Mouse (Mus musculus): ENCODE data around the gene Rab21. TPM values are rescaled to one million over a fixed set of nuclear protein-coding genes. Genes with fewer than 3 reads are reported as not detected.

The Rab21 gene
- polyA plus RNA-seq (2012; rRNA removed): 15.5 and 17.0 TPM in 2 replicates

DNA sequence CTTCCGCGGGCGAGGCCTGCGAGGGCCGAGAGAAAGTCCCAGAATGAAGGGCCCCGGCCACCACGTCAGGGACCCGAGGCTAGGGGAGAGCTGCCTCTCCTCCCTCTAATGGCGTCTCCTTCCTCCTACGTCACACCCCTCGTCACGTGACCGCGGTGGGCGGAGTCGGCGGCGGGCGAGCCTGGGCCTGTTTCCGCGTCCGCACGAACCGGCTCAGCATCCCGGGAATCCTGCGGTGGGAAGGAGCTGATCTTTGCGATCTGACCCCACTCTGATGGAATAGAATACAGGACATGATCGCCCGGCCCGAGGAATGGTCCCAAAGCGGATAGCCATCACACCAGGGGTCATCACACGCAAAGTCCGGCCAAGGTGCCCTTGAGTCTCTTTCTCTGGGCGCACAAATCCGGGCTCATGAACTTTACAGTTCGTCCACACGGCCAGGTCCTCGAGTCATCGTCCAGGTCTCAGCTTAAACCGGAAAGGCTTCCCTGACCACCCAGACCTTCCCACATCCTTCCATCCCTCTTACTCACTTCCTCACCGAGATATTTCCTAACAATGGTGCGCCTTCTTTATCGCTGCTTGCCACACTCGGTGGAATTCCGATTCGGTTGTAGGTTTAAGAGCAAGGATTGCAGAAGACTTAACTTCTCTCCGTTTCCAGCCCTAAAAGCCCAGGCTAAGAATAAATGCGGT is at the start of gene Rab21:
TSS of gene Rab21 (minus strand) at position 122 of the 699 bp plus-strand sequence.

DNA sequence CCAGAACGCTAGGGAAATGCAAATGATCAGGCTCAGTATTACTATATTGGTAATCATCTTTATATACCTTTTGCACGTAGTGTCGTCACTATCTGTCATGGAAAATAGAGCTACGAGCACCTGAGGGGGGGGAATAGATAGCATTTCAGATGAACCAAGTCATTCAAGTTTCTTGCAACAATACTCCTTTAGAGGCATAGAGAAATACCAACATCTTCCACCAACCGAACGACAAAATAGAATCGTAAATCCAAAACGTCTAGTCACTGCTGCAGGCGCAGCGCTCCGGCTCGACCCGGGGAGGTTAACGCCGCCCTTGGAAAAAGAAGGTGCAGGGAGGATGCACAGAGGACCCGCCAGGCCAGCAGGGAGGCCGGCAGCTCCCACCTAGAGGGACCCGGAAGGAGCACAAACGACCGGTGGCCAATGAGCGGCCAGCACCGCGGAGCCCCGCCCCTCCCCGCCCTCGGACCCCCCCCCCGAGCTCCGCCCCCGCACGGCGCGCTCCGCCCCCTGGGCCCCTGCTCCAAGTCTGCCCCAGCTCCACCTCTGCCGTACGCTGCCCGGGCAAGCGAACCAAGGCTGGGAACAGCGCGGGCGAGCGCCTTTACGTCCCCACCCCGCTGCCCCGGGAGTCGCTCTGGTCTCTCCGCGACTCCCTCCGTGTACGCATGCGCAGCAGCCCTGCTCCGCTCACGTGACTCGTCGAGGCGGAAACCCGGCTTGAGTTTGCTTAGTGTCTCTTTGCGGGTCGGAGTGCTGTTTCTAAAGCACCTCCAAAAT is 46.6 kb upstream of the Rab21 start, which contains the start of gene Tmem19:
TSS of gene Tmem19 (minus strand) at position 662 of the 783 bp plus-strand sequence.

DNA sequence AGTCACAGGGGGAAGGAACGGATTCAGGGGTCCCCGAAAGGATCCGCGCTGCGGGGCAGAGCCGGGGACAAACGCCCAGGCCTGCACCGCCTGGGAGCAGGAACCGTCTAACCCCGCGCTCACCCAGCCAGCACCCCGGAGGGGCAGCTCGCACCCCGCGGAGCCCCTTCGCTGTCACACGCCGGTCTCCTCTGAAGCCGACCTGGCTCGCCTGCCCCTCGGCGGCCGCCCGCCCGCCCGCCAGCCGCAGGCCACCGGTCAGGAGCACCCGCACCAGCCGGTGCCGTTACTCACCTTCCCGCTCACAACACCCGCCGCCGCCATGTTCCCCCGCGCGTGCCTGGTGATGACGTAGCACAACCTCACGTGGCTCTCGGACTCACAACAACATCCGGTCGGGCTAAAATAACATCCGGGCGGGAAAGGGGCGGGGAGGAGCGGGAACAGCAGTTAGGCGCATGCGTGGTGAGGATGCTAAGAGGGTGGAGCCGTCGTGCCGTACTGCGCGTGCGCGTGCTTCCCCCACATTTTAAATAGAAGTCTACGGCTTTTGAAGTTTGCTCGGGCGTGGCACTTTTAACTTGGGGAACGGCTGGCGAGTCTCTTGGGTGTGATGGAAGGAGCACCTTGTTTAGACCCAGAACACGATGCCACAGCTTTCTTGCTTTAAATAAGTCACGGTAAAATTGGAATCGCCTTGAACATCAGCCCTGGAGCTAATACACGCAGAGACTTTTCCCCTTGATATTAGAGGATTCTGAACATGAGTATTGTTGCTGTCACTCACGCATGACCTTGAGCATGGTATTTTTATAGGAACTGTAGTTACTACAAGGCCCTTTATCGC is 64.1 kb downstream of the Rab21 start, which contains the start of gene Tbc1d15:
TSS of gene Tbc1d15 (minus strand) at position 380 of the 847 bp plus-strand sequence.

Other genes with a start within 250 kb of the Rab21 start
- gene Tph2, start 130.6 kb downstream of the Rab21 start, polyA plus RNA-seq (2012; rRNA removed): not detected in 2 replicates
- 0.92 and 2.2 TPM in 2 replicates for gene Tbc1d15, start 64.1 kb downstream of the Rab21 start, polyA plus RNA-seq (2012; rRNA removed)
- 5.2 and 7.1 TPM in 2 replicates for gene Tmem19, start 46.9 kb upstream of the Rab21 start, polyA plus RNA-seq (2012; rRNA removed)
- 2.6 and 3.3 TPM in 2 replicates for gene Thap2, start 68.8 kb upstream of the Rab21 start, polyA plus RNA-seq (2012; rRNA removed)
- gene Zfc3h1, start 69.4 kb upstream of the Rab21 start, polyA plus RNA-seq (2012; rRNA removed): 1.2 and 3.0 TPM in 2 replicates

Data from stomach, adult 2 months (tissue).